Mouse (Mus musculus) kidney, adult 2 months (tissue): ENCODE results near the gene Grk6.

Source experiments
- CTCF ChIP-seq: fragments of 200-500 bp; conservative IDR thresholded peaks from 2 replicates; pipeline ENCODE4 v1.5.1; 2011; ENCODE audit warnings: low read depth, mild to moderate bottlenecking, control low read depth, low read length, moderate library complexity, mixed read lengths; ENCODE audit not compliant: insufficient read depth, insufficient read length
- POLR2A ChIP-seq: fragments of 200-500 bp; IDR thresholded peaks from one replicate; pipeline ENCODE4 v1.6.1; 2011; ENCODE audit warnings: low read depth, low read length, control low read depth

DNA sequence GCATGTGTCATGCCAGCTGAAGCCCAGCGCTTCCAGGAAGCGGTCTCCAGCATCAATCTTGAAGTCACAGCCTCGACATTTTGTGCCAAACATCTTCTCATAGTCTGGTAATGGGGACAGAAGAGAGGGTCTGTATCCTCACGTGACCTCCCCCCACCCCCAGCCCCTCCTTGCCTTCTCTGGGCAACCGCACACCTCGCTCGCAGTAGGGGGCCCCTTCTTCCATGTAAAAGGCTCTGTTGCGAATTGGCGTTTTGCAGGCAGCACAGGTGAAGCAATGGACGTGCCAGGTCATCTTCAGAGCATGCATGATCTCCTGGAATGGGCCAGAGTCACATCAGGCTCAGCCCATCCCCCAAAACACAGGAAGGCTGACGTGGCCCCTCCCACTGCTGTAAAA is 54.0 kb downstream of the Grk6 start:
- TF ChIP-seq CTCF (no peak), POLR2A (no peak)
